Mouse (Mus musculus): ENCODE measurements around the gene Rab1b. TPM values are rescaled to one million over a fixed set of nuclear protein-coding genes. Genes with fewer than 3 reads are reported as not detected.
"Not testable (repeated sequence)": the region's sequence is repeated elsewhere in the genome, so short reads cannot be mapped to it uniquely, and the experiment has no call there.

Rab1b gene
- polyA plus RNA-seq (2012) = 16.9 and 17.0 TPM in 2 replicates

DNA sequence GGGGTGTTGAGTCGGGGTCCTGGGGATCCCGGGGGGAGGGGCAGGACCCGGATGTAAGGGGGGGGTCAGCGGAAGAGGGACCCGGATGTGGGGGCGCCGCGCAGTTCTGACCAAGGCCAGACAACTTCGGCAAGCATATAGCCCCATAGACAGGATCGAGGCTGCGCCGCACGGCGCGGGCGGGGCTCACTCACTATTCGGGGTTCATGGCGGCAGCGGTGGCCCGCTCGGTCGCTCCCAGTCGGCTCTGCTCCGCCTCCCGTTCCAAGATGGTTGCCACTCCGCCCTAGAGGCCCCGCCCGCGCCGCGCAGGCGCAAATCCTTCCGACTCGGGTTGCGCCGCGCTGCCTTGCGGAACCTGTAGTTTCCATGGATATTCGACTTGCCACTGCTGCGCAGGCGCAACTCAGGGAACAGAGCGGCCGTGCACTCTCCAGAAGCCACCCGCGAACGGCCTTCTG, at the start of gene Rab1b:
Rab1b (minus strand) TSS at position 342 of the 461 bp plus-strand sequence.
- Histone ChIP-seq H3K4me1 (ENCODE audit: control insufficient read depth) (peaks cover 52% of the 10 kb centered on the region), H3K27me3 (ENCODE audit: control insufficient read depth) (no peaks in the 10 kb centered on the region), H3K9me3 (ENCODE audit: control insufficient read depth, low read length) (no peaks in the 10 kb centered on the region), H3K4me3 (replicated peaks) (peak within 1 kb of the TSS; percentile 65), H3K36me3 (ENCODE audit: control insufficient read depth) (peaks cover 51% of the 10 kb centered on the region)
- TF ChIP-seq TAL1 (IDR thresholded peaks at IDR 0.05; ENCODE audit: low read length) (no peak), GATA1 (IDR thresholded peaks at IDR 0.05; ENCODE audit: low read length) (no peak)

DNA sequence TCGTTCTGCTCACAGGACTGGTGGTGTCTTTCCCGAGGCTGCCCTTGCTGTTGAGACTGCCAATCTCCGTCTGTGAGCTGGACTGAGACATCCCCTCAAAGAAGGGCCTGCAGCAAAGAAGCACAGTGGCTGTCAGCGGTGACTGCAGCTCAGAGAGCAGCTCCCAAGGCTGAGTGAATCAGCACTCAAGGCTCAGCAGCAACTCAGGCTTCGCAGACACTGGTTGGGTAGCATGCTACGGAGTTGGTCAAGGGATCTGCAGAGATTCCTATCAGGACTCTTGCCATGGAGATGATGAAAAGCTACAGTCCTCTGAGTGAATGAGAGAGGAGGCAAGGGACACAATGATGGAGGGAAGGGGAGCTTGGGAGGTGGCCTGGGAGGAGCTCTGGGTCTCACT, 45.4 kb upstream of the Rab1b start:
- Histone ChIP-seq H3K4me3 (replicated peaks) (no peak overlapping the region), H3K9me3 (ENCODE audit: control insufficient read depth, low read length) (peaks cover 11% of the 10 kb centered on the region), H3K27me3 (ENCODE audit: control insufficient read depth) (no peaks in the 10 kb centered on the region), H3K4me1 (ENCODE audit: control insufficient read depth) (peaks cover 7% of the 10 kb centered on the region), H3K36me3 (ENCODE audit: control insufficient read depth) (peaks cover 62% of the 10 kb centered on the region)
- TF ChIP-seq TAL1 (IDR thresholded peaks at IDR 0.05; ENCODE audit: low read length) = no peak

DNA sequence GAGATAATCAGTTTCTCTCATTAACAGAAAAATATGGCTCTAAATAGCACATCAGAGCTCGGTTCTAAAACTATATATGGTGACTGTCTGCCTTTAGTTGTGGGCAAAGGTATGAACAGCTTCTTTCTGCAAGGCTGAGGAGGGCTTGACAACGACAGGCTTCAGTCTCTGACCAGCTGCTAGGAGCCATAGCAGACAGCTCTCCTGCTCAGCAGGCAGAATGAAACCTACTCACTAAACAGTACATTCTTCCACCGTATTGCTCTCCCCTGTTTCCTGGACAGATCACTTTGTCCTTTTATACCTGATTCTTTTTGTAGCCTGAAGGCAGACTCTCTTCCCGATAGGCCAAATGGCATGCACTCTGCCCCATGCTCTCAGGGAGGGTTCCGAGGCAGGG, 44.9 kb upstream of the Rab1b start:
- TF ChIP-seq GATA1 (IDR thresholded peaks at IDR 0.05; ENCODE audit: low read length) (no peak), TAL1 (IDR thresholded peaks at IDR 0.05; ENCODE audit: low read length) (no peak)
- Histone ChIP-seq H3K27me3 (ENCODE audit: control insufficient read depth) (no peaks in the 10 kb centered on the region), H3K36me3 (ENCODE audit: control insufficient read depth) (peaks cover 63% of the 10 kb centered on the region), H3K4me3 (replicated peaks) (no peak overlapping the region), H3K9me3 (ENCODE audit: control insufficient read depth, low read length) (peaks cover 11% of the 10 kb centered on the region), H3K4me1 (ENCODE audit: control insufficient read depth) (peaks cover 7% of the 10 kb centered on the region)

DNA sequence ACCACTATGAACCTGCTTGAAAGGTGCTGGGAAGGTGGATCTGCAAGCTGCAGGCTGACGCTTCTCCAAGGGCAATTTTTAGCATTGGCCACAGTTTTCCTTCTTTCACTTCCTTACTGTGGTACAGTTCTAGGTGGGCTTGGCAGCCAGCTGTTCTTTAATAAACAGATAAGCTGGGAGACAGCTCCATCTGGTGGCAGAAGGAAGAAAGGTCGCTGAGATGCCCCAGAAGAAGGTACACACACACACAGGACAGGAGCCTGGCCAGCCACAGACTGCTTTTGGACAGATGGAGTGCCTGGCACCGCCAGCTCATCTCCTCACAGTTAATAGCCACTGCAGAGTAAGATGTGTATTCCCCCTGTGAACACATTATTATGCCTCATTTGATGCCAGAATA, 44.5 kb upstream of the Rab1b start:
- Histone ChIP-seq H3K9me3 (ENCODE audit: control insufficient read depth, low read length) (peaks cover 11% of the 10 kb centered on the region), H3K4me3 (replicated peaks) (no peak overlapping the region), H3K36me3 (ENCODE audit: control insufficient read depth) (peaks cover 65% of the 10 kb centered on the region), H3K27me3 (ENCODE audit: control insufficient read depth) (no peaks in the 10 kb centered on the region), H3K4me1 (ENCODE audit: control insufficient read depth) (peaks cover 5% of the 10 kb centered on the region)
- TF ChIP-seq TAL1 (IDR thresholded peaks at IDR 0.05; ENCODE audit: low read length) = no peak
- TF ChIP-seq GATA1 (IDR thresholded peaks at IDR 0.05; ENCODE audit: low read length) = no peak

DNA sequence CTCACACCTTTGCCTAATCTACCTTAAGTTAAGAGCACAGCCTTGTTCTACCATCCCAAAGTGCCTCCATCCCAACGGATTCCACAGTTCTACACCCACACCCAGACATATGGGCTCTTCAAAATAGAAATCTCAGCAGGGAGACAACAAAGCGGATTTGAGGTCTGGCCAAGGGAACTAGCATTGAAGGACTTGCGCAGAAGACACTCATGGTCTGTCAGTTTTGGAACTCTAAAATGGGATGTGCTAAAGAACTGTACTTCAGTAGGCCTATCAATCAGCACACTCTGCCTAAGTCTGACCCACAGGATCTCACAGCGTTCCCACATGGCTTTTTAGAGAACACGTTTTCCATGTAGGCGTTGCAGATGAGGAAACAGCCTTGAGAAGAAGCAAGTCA, 43.5 kb upstream of the Rab1b start:
- peaks cover 61% of the 10 kb centered on the region for H3K36me3 ChIP-seq (ENCODE audit: control insufficient read depth)
- no peaks in the 10 kb centered on the region for H3K4me1 ChIP-seq (ENCODE audit: control insufficient read depth)
- no peak overlapping the region for H3K4me3 ChIP-seq (replicated peaks)
- TF ChIP-seq TAL1 (IDR thresholded peaks at IDR 0.05; ENCODE audit: low read length) (no peak), GATA1 (IDR thresholded peaks at IDR 0.05; ENCODE audit: low read length) (no peak)
- H3K9me3 ChIP-seq (ENCODE audit: control insufficient read depth, low read length) = peaks cover 11% of the 10 kb centered on the region
- no peaks in the 10 kb centered on the region for H3K27me3 ChIP-seq (ENCODE audit: control insufficient read depth)

DNA sequence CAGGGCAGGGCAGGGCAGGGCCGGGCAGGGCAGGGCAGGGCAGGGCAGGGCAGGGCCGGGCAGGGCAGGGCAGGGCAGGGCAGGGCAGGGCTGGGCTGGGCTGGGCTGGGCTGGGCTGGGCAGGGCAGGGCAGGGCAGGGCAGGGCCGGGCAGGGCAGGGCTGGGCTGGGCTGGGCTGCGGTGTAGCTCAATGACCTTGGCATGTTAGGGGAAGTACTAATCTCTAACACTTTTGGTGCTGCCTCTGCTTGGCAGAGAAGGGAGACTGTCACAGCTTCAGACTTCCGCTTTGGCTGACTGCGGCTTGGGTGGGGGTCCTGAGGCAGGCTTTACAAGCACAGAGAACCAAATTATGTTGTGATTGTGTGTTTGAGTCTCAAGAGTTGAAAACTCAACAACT, 42.2 kb upstream of the Rab1b start:
- Histone ChIP-seq H3K9me3 (ENCODE audit: control insufficient read depth, low read length) (peaks cover 11% of the 10 kb centered on the region), H3K36me3 (ENCODE audit: control insufficient read depth) (peaks cover 70% of the 10 kb centered on the region)
- not testable (repeated sequence) for H3K4me3 ChIP-seq (replicated peaks); H3K27me3 ChIP-seq (ENCODE audit: control insufficient read depth); H3K4me1 ChIP-seq (ENCODE audit: control insufficient read depth)

DNA sequence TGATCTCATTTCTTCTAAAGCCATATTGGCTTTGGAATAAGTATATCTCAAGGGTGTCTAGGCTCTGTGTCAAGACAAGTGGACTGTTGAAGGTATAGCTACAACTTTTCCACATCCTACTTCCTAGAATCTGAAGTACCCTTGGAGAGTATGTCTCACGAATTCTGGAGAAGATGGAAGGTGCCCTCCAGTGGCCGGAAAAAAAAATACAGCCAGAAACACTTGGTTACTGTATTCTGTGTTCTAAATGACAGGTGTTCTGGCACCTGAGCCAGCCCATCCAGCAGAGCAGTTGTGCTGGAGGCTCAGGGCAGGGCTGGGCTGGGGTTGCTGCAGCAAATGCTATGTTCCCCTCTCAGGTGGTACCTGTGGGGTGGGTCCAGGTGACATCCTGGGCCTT, 32.8 kb upstream of the Rab1b start:
- H3K4me3 ChIP-seq (replicated peaks) = no peak overlapping the region
- H3K4me1 ChIP-seq (ENCODE audit: control insufficient read depth) = no peaks in the 10 kb centered on the region
- H3K9me3 ChIP-seq (ENCODE audit: control insufficient read depth, low read length) = no peaks in the 10 kb centered on the region
- H3K36me3 ChIP-seq (ENCODE audit: control insufficient read depth) = peaks cover 81% of the 10 kb centered on the region
- TF ChIP-seq GATA1 (IDR thresholded peaks at IDR 0.05; ENCODE audit: low read length) (no peak), TAL1 (IDR thresholded peaks at IDR 0.05; ENCODE audit: low read length) (no peak)
- no peaks in the 10 kb centered on the region for H3K27me3 ChIP-seq (ENCODE audit: control insufficient read depth)

DNA sequence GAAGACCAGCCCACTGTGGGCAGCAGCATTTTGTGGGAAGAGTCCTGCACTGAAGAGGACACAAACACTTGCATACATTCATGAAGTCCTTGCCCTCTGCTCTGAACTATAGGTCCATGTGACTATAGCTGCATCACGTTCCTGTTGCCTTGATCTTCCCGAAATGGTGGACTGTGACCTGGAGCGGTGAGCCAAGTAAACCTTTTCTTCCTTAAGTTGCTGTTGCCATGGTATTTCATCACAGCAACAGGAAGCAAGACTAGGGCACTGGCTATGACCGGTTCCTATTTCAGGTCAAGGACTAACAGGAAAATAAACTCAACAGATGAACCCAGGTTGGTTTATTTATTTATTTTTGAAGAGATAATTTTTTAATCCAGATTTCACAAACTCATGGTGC, 24.4 kb upstream of the Rab1b start:
- Histone ChIP-seq H3K4me3 (replicated peaks) (no peak overlapping the region), H3K9me3 (ENCODE audit: control insufficient read depth, low read length) (no peaks in the 10 kb centered on the region), H3K27me3 (ENCODE audit: control insufficient read depth) (peaks cover 3% of the 10 kb centered on the region; the same call in 1 of the 2 replicates), H3K4me1 (ENCODE audit: control insufficient read depth) (no peaks in the 10 kb centered on the region), H3K36me3 (ENCODE audit: control insufficient read depth) (peaks cover 23% of the 10 kb centered on the region)
- no peak for TF ChIP-seq TAL1 (IDR thresholded peaks at IDR 0.05; ENCODE audit: low read length)
- no peak for TF ChIP-seq GATA1 (IDR thresholded peaks at IDR 0.05; ENCODE audit: low read length)

DNA sequence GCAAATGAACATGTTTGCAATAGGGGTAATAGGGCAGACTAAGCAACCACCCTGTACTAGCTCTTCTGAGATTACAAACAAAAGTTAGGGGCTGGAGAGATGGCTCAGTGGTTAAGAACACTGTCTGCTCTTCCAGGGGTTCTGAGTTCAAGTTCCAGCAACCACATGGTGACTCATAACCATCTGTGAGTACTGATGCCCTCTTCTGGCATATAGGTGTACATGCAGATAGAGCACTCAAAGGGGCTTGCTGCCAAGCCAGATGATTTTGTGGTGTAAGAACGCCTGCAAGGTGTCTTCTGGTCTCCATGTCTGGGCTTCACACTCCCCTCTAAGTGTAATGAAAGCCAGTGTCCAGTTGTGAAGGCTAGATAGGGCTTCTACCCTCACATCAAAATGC, 22.9 kb upstream of the Rab1b start:
- H3K36me3 ChIP-seq (ENCODE audit: control insufficient read depth) = peaks cover 13% of the 10 kb centered on the region
- H3K4me1 ChIP-seq (ENCODE audit: control insufficient read depth) = no peaks in the 10 kb centered on the region
- TF ChIP-seq TAL1 (IDR thresholded peaks at IDR 0.05; ENCODE audit: low read length) (no peak), GATA1 (IDR thresholded peaks at IDR 0.05; ENCODE audit: low read length) (no peak)
- H3K27me3 ChIP-seq (ENCODE audit: control insufficient read depth) = peaks cover 3% of the 10 kb centered on the region; the same call in 1 of the 2 replicates
- H3K4me3 ChIP-seq (replicated peaks) = no peak overlapping the region
- H3K9me3 ChIP-seq (ENCODE audit: control insufficient read depth, low read length) = no peaks in the 10 kb centered on the region

DNA sequence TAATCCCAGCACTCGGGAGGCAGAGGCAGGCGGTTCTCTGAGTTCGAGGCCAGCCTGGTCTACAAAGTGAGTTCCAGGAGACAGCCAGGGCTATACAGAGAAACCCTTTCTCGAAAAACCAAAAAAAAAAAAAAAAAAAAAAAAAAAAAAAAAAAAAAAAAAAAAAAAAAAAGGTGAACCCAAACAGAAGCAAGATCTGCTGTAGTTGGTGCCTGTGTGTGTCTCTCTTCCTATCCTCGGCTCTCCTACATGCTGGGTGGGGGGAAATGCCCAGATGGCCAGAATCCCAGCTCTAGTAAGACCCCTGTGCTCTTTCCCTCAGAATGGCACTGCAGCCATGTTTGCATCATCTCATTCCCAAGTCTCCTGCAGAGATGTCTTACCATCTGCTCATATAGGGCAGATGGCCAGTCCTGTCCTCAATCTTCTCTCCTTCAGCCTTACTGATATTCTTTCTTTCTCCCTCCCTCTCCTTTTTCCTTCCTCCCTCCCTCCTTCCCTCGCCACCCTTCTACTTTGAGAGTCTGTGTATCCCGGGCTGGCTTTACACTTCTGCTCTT, 17.3 kb upstream of the Rab1b start:
- Histone ChIP-seq H3K4me1 (ENCODE audit: control insufficient read depth) (no peaks in the 10 kb centered on the region), H3K9me3 (ENCODE audit: control insufficient read depth, low read length) (no peaks in the 10 kb centered on the region), H3K4me3 (replicated peaks) (no peak overlapping the region), H3K36me3 (ENCODE audit: control insufficient read depth) (no peaks in the 10 kb centered on the region), H3K27me3 (ENCODE audit: control insufficient read depth) (peaks cover 19% of the 10 kb centered on the region)
- TF ChIP-seq TAL1 (IDR thresholded peaks at IDR 0.05; ENCODE audit: low read length) = no peak
- no peak for TF ChIP-seq GATA1 (IDR thresholded peaks at IDR 0.05; ENCODE audit: low read length)

Measured in erythroblast, embryonic 14.5 days (primary cell).